Mouse (Mus musculus) cortical plate, adult 2 months (tissue): ENCODE data around the gene Gm5788.

Source experiments
- CTCF ChIP-seq: fragments of 200-500 bp; IDR thresholded peaks from 2 replicates; pipeline ENCODE4 v1.5.1; 2011; ENCODE audit warnings: mild to moderate bottlenecking, control low read depth, low read length; ENCODE audit not compliant: insufficient read depth; ENCODE audit errors: extremely low read depth
- POLR2A ChIP-seq: fragments of 200-500 bp; IDR thresholded peaks from 2 replicates; pipeline ENCODE4 v1.6.1; 2011; ENCODE audit warnings: mild to moderate bottlenecking, low read length, control low read depth; ENCODE audit not compliant: insufficient read depth; ENCODE audit errors: extremely low read depth

DNA sequence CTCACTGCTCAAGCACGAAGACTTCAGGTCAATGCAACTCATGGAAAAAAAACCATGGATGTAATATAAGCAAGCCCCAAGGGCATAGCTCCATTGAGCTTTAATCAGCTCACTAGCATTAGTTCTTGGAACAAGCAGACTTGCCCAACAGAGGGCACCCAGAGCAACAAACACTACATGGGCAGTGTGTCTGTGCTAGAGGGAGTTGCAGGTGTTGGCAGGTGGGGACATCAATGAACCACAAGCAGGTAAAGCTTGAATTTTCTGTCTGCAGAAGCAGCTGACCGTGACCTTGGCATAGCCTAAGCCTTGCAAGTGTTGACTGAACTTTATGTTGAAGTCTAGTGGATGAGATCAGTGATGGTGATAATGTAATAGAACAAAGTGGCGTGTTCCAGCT, 19.8 kb upstream of the Gm5788 start:
- TF ChIP-seq CTCF = no peak
- no peak for TF ChIP-seq POLR2A
